In the genomic region with DNA sequence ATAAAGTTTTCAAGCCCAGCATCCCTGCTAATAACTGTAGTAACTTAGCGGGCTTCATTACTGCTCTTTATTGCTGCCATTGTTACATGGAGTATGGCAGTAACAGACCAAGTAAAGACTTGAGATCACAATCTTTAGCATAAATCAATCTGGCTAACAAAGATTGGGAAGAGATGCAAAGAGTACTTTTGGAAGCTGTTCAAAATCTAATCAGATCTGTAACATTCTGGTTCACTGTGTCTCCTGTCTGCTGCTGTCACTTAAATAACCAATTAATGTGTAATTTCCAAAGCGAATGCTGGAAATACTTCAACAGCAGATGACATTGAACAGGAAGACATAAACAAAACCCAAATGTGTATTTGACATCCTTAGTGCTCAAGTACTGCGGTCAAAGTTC, we compare ENCODE assay signal across 24 mouse cellular contexts.
DNase-seq lines count a peak whose midpoint lies in the region; ATAC-seq lines count a peak whose summit lies in the region.
"Had no signal": no experiment of that assay in that cellular context is flagged by ENCODE, and none has a peak within 500 bp of the region (broad histone marks: within the 10 kb centered on the region; RNA-seq: fewer than 3 reads in every experiment).

No protein-coding gene starts in this region.

- no peak overlapping the region for H3K4me2 ChIP-seq in forebrain, embryonic 15.5 days (replicated peaks)
- H3K4me2 ChIP-seq in forebrain, embryonic 11.5 days (ENCODE audit: low read depth, low read length, severe bottlenecking): no peak overlapping the region
- H3K4me2 ChIP-seq in lung, embryonic 15.5 days: no peak overlapping the region
- H3K4me2 ChIP-seq in heart, embryonic 12.5 days: no peak overlapping the region
- H3K4me2 ChIP-seq: kidney, embryonic 15.5 days; liver, embryonic 15.5 days; midbrain, embryonic 13.5 days; neural tube, embryonic 13.5 days; stomach, embryonic 15.5 days had no signal

- peaks cover 8% of the 10 kb centered on the region; the same call in 1 of the 2 replicates for H3K4me1 ChIP-seq in forebrain, embryonic 15.5 days
- no peaks in the 10 kb centered on the region for H3K4me1 ChIP-seq in forebrain, embryonic 11.5 days (replicated peaks; ENCODE audit: control insufficient read depth, insufficient read depth, low read length)
- no peaks in the 10 kb centered on the region for H3K4me1 ChIP-seq in lung, embryonic 15.5 days
- H3K4me1 ChIP-seq in heart, embryonic 12.5 days (replicated peaks): no peaks in the 10 kb centered on the region
- H3K4me1 ChIP-seq: kidney, embryonic 15.5 days; liver, embryonic 15.5 days; megakaryocyte, embryonic 14.5 days; midbrain, embryonic 13.5 days; neural tube, embryonic 13.5 days; stomach, embryonic 15.5 days had no signal

- peak; percentile 89 for ATAC-seq in forebrain, embryonic 15.5 days (replicated peaks)
- ATAC-seq in forebrain, embryonic 11.5 days (replicated peaks; ENCODE audit: low FRiP score): no peak
- peak; percentile 39; the same call in 1 of the 2 replicates for ATAC-seq in lung, embryonic 15.5 days (ENCODE audit: borderline replicate concordance, extremely low read depth, low FRiP score, low TSS enrichment)
- no peak for ATAC-seq in heart, embryonic 12.5 days (ENCODE audit: insufficient number of reproducible peaks, low FRiP score)
- ATAC-seq: intestine, postnatal 0 days had no signal

- 50% methylated on average over 3 of the region's 3 CpGs for WGBS in forebrain, embryonic 15.5 days
- WGBS in forebrain, embryonic 11.5 days: 91% methylated on average over 3 of the region's 3 CpGs
- 62% methylated on average over 3 of the region's 3 CpGs for WGBS in lung, embryonic 15.5 days
- WGBS in heart, embryonic 12.5 days: 76% methylated on average over 3 of the region's 3 CpGs

- H3K27ac ChIP-seq in forebrain, embryonic 15.5 days (replicated peaks): peak overlapping the region; percentile 69
- H3K27ac ChIP-seq in forebrain, embryonic 11.5 days (ENCODE audit: low read depth, low read length): no peak overlapping the region
- H3K27ac ChIP-seq in lung, embryonic 15.5 days: no peak overlapping the region
- H3K27ac ChIP-seq in heart, embryonic 12.5 days (ENCODE audit: poor library complexity, severe bottlenecking): no peak overlapping the region
- H3K27ac ChIP-seq: kidney, embryonic 15.5 days; left cerebral cortex, adult 2 months; liver, embryonic 15.5 days; midbrain, embryonic 13.5 days; neural tube, embryonic 13.5 days; stomach, embryonic 15.5 days had no signal

- no peak overlapping the region for H3K4me3 ChIP-seq in forebrain, embryonic 15.5 days
- no peak overlapping the region for H3K4me3 ChIP-seq in forebrain, embryonic 11.5 days (ENCODE audit: low read depth, low read length)
- no peak overlapping the region for H3K4me3 ChIP-seq in lung, embryonic 15.5 days
- H3K4me3 ChIP-seq in heart, embryonic 12.5 days: no peak overlapping the region
- H3K4me3 ChIP-seq: kidney, embryonic 15.5 days; left cerebral cortex, adult 2 months; liver, embryonic 15.5 days; megakaryocyte, embryonic 14.5 days; midbrain, embryonic 13.5 days; myocyte; neural tube, embryonic 13.5 days; stomach, embryonic 15.5 days had no signal

- no peaks in the 10 kb centered on the region for H3K27me3 ChIP-seq in forebrain, embryonic 15.5 days
- H3K27me3 ChIP-seq in forebrain, embryonic 11.5 days (ENCODE audit: control insufficient read depth, insufficient read depth, low read length): no peaks in the 10 kb centered on the region
- no peaks in the 10 kb centered on the region for H3K27me3 ChIP-seq in lung, embryonic 15.5 days
- H3K27me3 ChIP-seq in heart, embryonic 12.5 days (replicated peaks): no peaks in the 10 kb centered on the region
- H3K27me3 ChIP-seq: kidney, embryonic 15.5 days; liver, embryonic 15.5 days; megakaryocyte, embryonic 14.5 days; midbrain, embryonic 13.5 days; neural tube, embryonic 13.5 days; stomach, embryonic 15.5 days had no signal

- H3K36me3 ChIP-seq in forebrain, embryonic 15.5 days: no peaks in the 10 kb centered on the region
- H3K36me3 ChIP-seq in forebrain, embryonic 11.5 days (ENCODE audit: control insufficient read depth, insufficient read depth, low read length): no peaks in the 10 kb centered on the region
- no peaks in the 10 kb centered on the region for H3K36me3 ChIP-seq in lung, embryonic 15.5 days
- H3K36me3 ChIP-seq in heart, embryonic 12.5 days: no peaks in the 10 kb centered on the region
- H3K36me3 ChIP-seq: kidney, embryonic 15.5 days; liver, embryonic 15.5 days; midbrain, embryonic 13.5 days; neural tube, embryonic 13.5 days; stomach, embryonic 15.5 days had no signal

- H3K9ac ChIP-seq in forebrain, embryonic 15.5 days (replicated peaks): no peak overlapping the region
- H3K9ac ChIP-seq in forebrain, embryonic 11.5 days (ENCODE audit: low read length): no peak overlapping the region
- no peak overlapping the region for H3K9ac ChIP-seq in lung, embryonic 15.5 days
- H3K9ac ChIP-seq in heart, embryonic 12.5 days: no peak overlapping the region
- H3K9ac ChIP-seq: kidney, embryonic 15.5 days; liver, embryonic 15.5 days; midbrain, embryonic 13.5 days; neural tube, embryonic 13.5 days; stomach, embryonic 15.5 days had no signal

- H3K9me3 ChIP-seq in forebrain, embryonic 15.5 days: no peaks in the 10 kb centered on the region
- H3K9me3 ChIP-seq in forebrain, embryonic 11.5 days (ENCODE audit: control insufficient read depth, low read length): no peaks in the 10 kb centered on the region
- no peaks in the 10 kb centered on the region for H3K9me3 ChIP-seq in lung, embryonic 15.5 days
- H3K9me3 ChIP-seq in heart, embryonic 12.5 days (replicated peaks): peaks cover 4% of the 10 kb centered on the region; the same call in 1 of the 2 replicates
- H3K9me3 ChIP-seq: kidney, embryonic 15.5 days; liver, embryonic 15.5 days; stomach, embryonic 15.5 days had no signal

- no peak for DNase-seq in forebrain, embryonic 11.5 days (ENCODE audit: low spot score)
- no peak for DNase-seq in lung, postnatal 4 days
- DNase-seq in brain, adult 2 months (ENCODE audit: low read depth, low spot score): peak; percentile 12
- peak; percentile 22 for DNase-seq in gonadal fat pad, adult 2 months (ENCODE audit: low read depth)
- DNase-seq in heart, adult 8-10 months (ENCODE audit: low spot score): no peak
- DNase-seq: adrenal gland, adult 2 months; gastrocnemius, postnatal 36 days; heart, postnatal 4 days; right cerebral cortex, adult 18-20 months; right cerebral cortex, postnatal 4 days; thymus, adult 18-20 months; thymus, postnatal 36 days had no signal

Comparison
In these comparisons a context has a peak if more than half of its experiments do, and no peak if none do; other contexts are left out.
1. ATAC-seq: peak in forebrain, embryonic 15.5 days (single experiment) and lung, embryonic 15.5 days (single experiment); none in forebrain, embryonic 11.5 days (single experiment) and heart, embryonic 12.5 days (single experiment).
2. DNase-seq: peak in brain, adult 2 months (single experiment) and gonadal fat pad, adult 2 months (single experiment); none in forebrain, embryonic 11.5 days (single experiment), lung, postnatal 4 days (0 of 2) and heart, adult 8-10 months (single experiment).